15 mouse cellular contexts compared by ENCODE assay signal in the genomic region with DNA sequence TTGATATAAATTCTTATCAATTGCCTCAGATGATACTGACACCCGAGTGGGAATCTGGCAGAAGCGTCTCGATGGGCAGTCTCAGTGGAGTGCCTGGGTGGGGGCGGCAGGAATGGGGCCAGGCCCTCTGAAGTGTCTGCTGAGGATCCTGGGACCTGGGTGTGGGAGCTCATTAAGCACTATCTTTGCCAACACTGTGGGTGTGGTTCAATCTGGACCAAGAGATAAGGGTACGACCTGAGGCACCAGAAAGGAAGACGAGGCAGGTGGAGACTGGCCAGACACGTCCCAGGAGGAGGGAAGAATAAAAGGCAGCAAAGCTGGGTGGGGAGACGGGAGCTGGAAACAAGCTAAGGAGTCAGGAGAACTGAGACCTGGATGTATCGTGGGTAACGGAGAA. TPM values are rescaled to one million over a fixed set of nuclear protein-coding genes. Genes with fewer than 3 reads are reported as not detected.
DNase-seq lines count a peak whose midpoint lies in the region; ATAC-seq lines count a peak whose summit lies in the region.
"Had no signal": no experiment of that assay in that cellular context is flagged by ENCODE, and none has a peak within 500 bp of the region (broad histone marks: within the 10 kb centered on the region; RNA-seq: fewer than 3 reads in every experiment).

No protein-coding gene starts in this region.

- no peaks in the 10 kb centered on the region for H3K9me3 ChIP-seq in embryonic facial prominence, embryonic 11.5 days (replicated peaks; ENCODE audit: control insufficient read depth, low read length)
- no peaks in the 10 kb centered on the region for H3K9me3 ChIP-seq in embryonic facial prominence, embryonic 10.5 days
- H3K9me3 ChIP-seq in midbrain, embryonic 11.5 days (ENCODE audit: control insufficient read depth, low read length): no peaks in the 10 kb centered on the region
- no peaks in the 10 kb centered on the region for H3K9me3 ChIP-seq in midbrain, embryonic 13.5 days
- peaks cover 6% of the 10 kb centered on the region; the same call in 1 of the 2 replicates for H3K9me3 ChIP-seq in liver, embryonic 12.5 days (replicated peaks)
- H3K9me3 ChIP-seq: embryonic facial prominence, embryonic 13.5 days had no signal

- H3K27me3 ChIP-seq in embryonic facial prominence, embryonic 11.5 days (ENCODE audit: control insufficient read depth, insufficient read depth, low read length): no peaks in the 10 kb centered on the region
- peaks cover 17% of the 10 kb centered on the region; the same call in 1 of the 2 replicates for H3K27me3 ChIP-seq in embryonic facial prominence, embryonic 10.5 days (replicated peaks; ENCODE audit: low read depth, poor library complexity, severe bottlenecking)
- H3K27me3 ChIP-seq in midbrain, embryonic 11.5 days (ENCODE audit: control insufficient read depth, insufficient read depth, low read length): no peaks in the 10 kb centered on the region
- H3K27me3 ChIP-seq in midbrain, embryonic 13.5 days: no peaks in the 10 kb centered on the region
- peaks cover 44% of the 10 kb centered on the region for H3K27me3 ChIP-seq in liver, embryonic 12.5 days (replicated peaks)
- H3K27me3 ChIP-seq: embryonic facial prominence, embryonic 13.5 days had no signal

- no peaks in the 10 kb centered on the region for H3K36me3 ChIP-seq in embryonic facial prominence, embryonic 11.5 days (replicated peaks; ENCODE audit: control insufficient read depth, insufficient read depth, low read depth, low read length)
- H3K36me3 ChIP-seq in embryonic facial prominence, embryonic 10.5 days (replicated peaks): no peaks in the 10 kb centered on the region
- no peaks in the 10 kb centered on the region for H3K36me3 ChIP-seq in midbrain, embryonic 11.5 days (ENCODE audit: control insufficient read depth, insufficient read depth, low read length)
- no peaks in the 10 kb centered on the region for H3K36me3 ChIP-seq in midbrain, embryonic 13.5 days
- no peaks in the 10 kb centered on the region for H3K36me3 ChIP-seq in liver, embryonic 12.5 days
- H3K36me3 ChIP-seq: embryonic facial prominence, embryonic 13.5 days had no signal

- no peak overlapping the region for H3K27ac ChIP-seq in embryonic facial prominence, embryonic 11.5 days (replicated peaks; ENCODE audit: low read depth, low read length)
- H3K27ac ChIP-seq in embryonic facial prominence, embryonic 10.5 days (replicated peaks): no peak overlapping the region
- no peak overlapping the region for H3K27ac ChIP-seq in midbrain, embryonic 11.5 days (ENCODE audit: low read depth, low read length)
- no peak overlapping the region for H3K27ac ChIP-seq in midbrain, embryonic 13.5 days
- H3K27ac ChIP-seq in liver, embryonic 12.5 days: peak overlapping the region; percentile 86
- H3K27ac ChIP-seq: embryonic facial prominence, embryonic 13.5 days had no signal

- no peak overlapping the region for H3K4me3 ChIP-seq in embryonic facial prominence, embryonic 11.5 days (ENCODE audit: low read depth, low read length)
- no peak overlapping the region for H3K4me3 ChIP-seq in embryonic facial prominence, embryonic 10.5 days
- no peak overlapping the region for H3K4me3 ChIP-seq in midbrain, embryonic 11.5 days (ENCODE audit: low read depth, low read length)
- H3K4me3 ChIP-seq in midbrain, embryonic 13.5 days (replicated peaks): no peak overlapping the region
- peak overlapping the region; percentile 44 for H3K4me3 ChIP-seq in liver, embryonic 12.5 days
- H3K4me3 ChIP-seq: embryonic facial prominence, embryonic 13.5 days had no signal

- 0 out of 2 replicates have a peak, but pooled peaks have one; percentile 40 for ATAC-seq in embryonic facial prominence, embryonic 11.5 days (replicated peaks; ENCODE audit: insufficient number of reproducible peaks, low FRiP score, low TSS enrichment, low read depth)
- no peak for ATAC-seq in midbrain, embryonic 11.5 days (ENCODE audit: low FRiP score)
- no peak for ATAC-seq in midbrain, embryonic 13.5 days
- peak; percentile 96 for ATAC-seq in liver, embryonic 12.5 days
- ATAC-seq: forebrain, postnatal 0 days had no signal

- H3K9ac ChIP-seq in embryonic facial prominence, embryonic 11.5 days (replicated peaks; ENCODE audit: low read length): no peak overlapping the region
- no peak overlapping the region for H3K9ac ChIP-seq in midbrain, embryonic 11.5 days (ENCODE audit: low read length)
- no peak overlapping the region for H3K9ac ChIP-seq in midbrain, embryonic 13.5 days (replicated peaks)
- peak overlapping the region; percentile 56; the same call in 1 of the 2 replicates for H3K9ac ChIP-seq in liver, embryonic 12.5 days
- H3K9ac ChIP-seq: embryonic facial prominence, embryonic 13.5 days; forebrain, postnatal 0 days had no signal

- no peaks in the 10 kb centered on the region for H3K4me1 ChIP-seq in embryonic facial prominence, embryonic 11.5 days (ENCODE audit: control insufficient read depth, insufficient read depth, low read length)
- peaks cover 2% of the 10 kb centered on the region; the same call in 1 of the 2 replicates for H3K4me1 ChIP-seq in embryonic facial prominence, embryonic 10.5 days
- no peaks in the 10 kb centered on the region for H3K4me1 ChIP-seq in midbrain, embryonic 11.5 days (ENCODE audit: control insufficient read depth, insufficient read depth, low read length)
- no peaks in the 10 kb centered on the region for H3K4me1 ChIP-seq in midbrain, embryonic 13.5 days (replicated peaks)
- peaks cover 43% of the 10 kb centered on the region for H3K4me1 ChIP-seq in liver, embryonic 12.5 days

- 75% methylated on average over 10 of the region's 10 CpGs for WGBS in embryonic facial prominence, embryonic 11.5 days
- WGBS in embryonic facial prominence, embryonic 10.5 days: 77% methylated on average over 10 of the region's 10 CpGs
- WGBS in midbrain, embryonic 11.5 days: 77% methylated on average over 10 of the region's 10 CpGs
- 80% methylated on average over 10 of the region's 10 CpGs for WGBS in midbrain, embryonic 13.5 days
- WGBS in liver, embryonic 12.5 days (ENCODE audit: insufficient replicate concordance): 22% methylated on average over 10 of the region's 10 CpGs

- no peak for DNase-seq in embryonic facial prominence, embryonic 11.5 days (ENCODE audit: low spot score)
- no peak for DNase-seq in embryonic facial prominence, embryonic 10.5 days (ENCODE audit: low spot score)
- peak; percentile 8 for DNase-seq in midbrain, embryonic 11.5 days (ENCODE audit: low spot score, missing footprints)
- DNase-seq in yolk sac, embryonic 10.5 days (ENCODE audit: low spot score): peak; percentile 47
- no peak for DNase-seq in layer of hippocampus, adult 11-12 months (ENCODE audit: low spot score)
- no peak for DNase-seq in ovary, postnatal 14 days (ENCODE audit: low spot score)
- DNase-seq: cerebellum, adult 9-11 months; forebrain, postnatal 0 days; kidney, postnatal 25 days; right cerebral cortex, postnatal 25 days; thymus, adult 18-20 months had no signal

- H3K4me2 ChIP-seq in embryonic facial prominence, embryonic 11.5 days (ENCODE audit: low read depth, low read length): no peak overlapping the region
- H3K4me2 ChIP-seq in midbrain, embryonic 11.5 days: no peak overlapping the region
- H3K4me2 ChIP-seq in midbrain, embryonic 13.5 days (replicated peaks): no peak overlapping the region
- H3K4me2 ChIP-seq in liver, embryonic 12.5 days: peak overlapping the region; percentile 65
- H3K4me2 ChIP-seq: embryonic facial prominence, embryonic 13.5 days had no signal

RNA-seq across cellular contexts. Expression of gene Tmem125, which starts 24.9 kb away (rescaled TPM):
- polyA plus RNA-seq in embryonic facial prominence, embryonic 11.5 days (2014; fragmentation: Nextera tagmentation; extraction: Ambion mirVana): 0.90 and 1.4 TPM in 2 replicates
- 0.79 and 1.1 TPM in 2 replicates for polyA plus RNA-seq in embryonic facial prominence, embryonic 10.5 days (2016; fragmentation: Nextera tagmentation; extraction: Ambion mirVana)
- polyA plus RNA-seq in midbrain, embryonic 11.5 days (2014; fragmentation: Nextera tagmentation; extraction: Ambion mirVana): 0.11 and 0.22 TPM in 2 replicates
- 0.22 TPM in 1 of 2 replicates, not detected in the other for polyA plus RNA-seq in midbrain, embryonic 13.5 days (2015; fragmentation: Nextera tagmentation; extraction: Ambion mirVana)
- polyA plus RNA-seq in liver, embryonic 12.5 days (2016; fragmentation: Nextera tagmentation; extraction: Ambion mirVana): 0.23 and 0.54 TPM in 2 replicates

RNA-seq across cellular contexts. Expression of gene 2610528J11Rik, which starts 41.9 kb away (rescaled TPM):
- polyA plus RNA-seq in embryonic facial prominence, embryonic 11.5 days (2014; fragmentation: Nextera tagmentation; extraction: Ambion mirVana): 2.5 and 3.1 TPM in 2 replicates
- polyA plus RNA-seq in embryonic facial prominence, embryonic 10.5 days (2016; fragmentation: Nextera tagmentation; extraction: Ambion mirVana): 3.9 TPM in 2 replicates
- polyA plus RNA-seq in midbrain, embryonic 11.5 days (2014; fragmentation: Nextera tagmentation; extraction: Ambion mirVana): 0.42 and 0.46 TPM in 2 replicates
- 0.16 TPM in 1 of 2 replicates, not detected in the other for polyA plus RNA-seq in midbrain, embryonic 13.5 days (2015; fragmentation: Nextera tagmentation; extraction: Ambion mirVana)
- polyA plus RNA-seq in liver, embryonic 12.5 days (2016; fragmentation: Nextera tagmentation; extraction: Ambion mirVana): 4.5 and 4.9 TPM in 2 replicates
- polyA plus RNA-seq: forebrain, postnatal 0 days; midbrain, postnatal 0 days had no signal

RNA-seq across cellular contexts. Expression of gene Cfap57, which starts 51.9 kb away (rescaled TPM):
- polyA plus RNA-seq in embryonic facial prominence, embryonic 11.5 days (2014; fragmentation: Nextera tagmentation; extraction: Ambion mirVana): 0.42 and 0.79 TPM in 2 replicates
- polyA plus RNA-seq in embryonic facial prominence, embryonic 10.5 days (2016; fragmentation: Nextera tagmentation; extraction: Ambion mirVana): 0.39 and 0.49 TPM in 2 replicates
- polyA plus RNA-seq in midbrain, embryonic 11.5 days (2014; fragmentation: Nextera tagmentation; extraction: Ambion mirVana): 1.0 and 1.2 TPM in 2 replicates
- 1.5 and 1.6 TPM in 2 replicates for polyA plus RNA-seq in midbrain, embryonic 13.5 days (2015; fragmentation: Nextera tagmentation; extraction: Ambion mirVana)
- polyA plus RNA-seq in liver, embryonic 12.5 days (2016; fragmentation: Nextera tagmentation; extraction: Ambion mirVana): 1.3 and 1.5 TPM in 2 replicates

RNA-seq across cellular contexts. Expression of gene Ebna1bp2, which starts 51.9 kb away (rescaled TPM):
- 180 and 191 TPM in 2 replicates for polyA plus RNA-seq in embryonic facial prominence, embryonic 11.5 days (2014; fragmentation: Nextera tagmentation; extraction: Ambion mirVana)
- polyA plus RNA-seq in embryonic facial prominence, embryonic 10.5 days (2016; fragmentation: Nextera tagmentation; extraction: Ambion mirVana): 191 and 209 TPM in 2 replicates
- polyA plus RNA-seq in midbrain, embryonic 11.5 days (2014; fragmentation: Nextera tagmentation; extraction: Ambion mirVana): 183 and 197 TPM in 2 replicates
- 121 and 128 TPM in 2 replicates for polyA plus RNA-seq in midbrain, embryonic 13.5 days (2015; fragmentation: Nextera tagmentation; extraction: Ambion mirVana)
- 160 and 164 TPM in 2 replicates for polyA plus RNA-seq in liver, embryonic 12.5 days (2016; fragmentation: Nextera tagmentation; extraction: Ambion mirVana)

Comparison
In these comparisons a context has a peak if more than half of its experiments do, and no peak if none do; other contexts are left out.
1. ATAC-seq: peak in embryonic facial prominence, embryonic 11.5 days (single experiment) and liver, embryonic 12.5 days (single experiment); none in midbrain, embryonic 11.5 days (single experiment) and midbrain, embryonic 13.5 days (single experiment).
2. DNase-seq: peak in midbrain, embryonic 11.5 days (single experiment) and yolk sac, embryonic 10.5 days (single experiment); none in embryonic facial prominence, embryonic 11.5 days (single experiment), embryonic facial prominence, embryonic 10.5 days (single experiment), layer of hippocampus, adult 11-12 months (single experiment) and ovary, postnatal 14 days (single experiment).